Mouse (Mus musculus) C2C12 (cell line): Measurements from ENCODE around the gene Olfr54. TPM values are rescaled to one million over a fixed set of nuclear protein-coding genes. Genes with fewer than 3 reads are reported as not detected.
"Not testable (repeated sequence)": the region's sequence is repeated elsewhere in the genome, so short reads cannot be mapped to it uniquely, and the experiment has no call there.

Experiments used
- H3K27me3 ChIP-seq: one replicate; pipeline ENCODE4 v1.6.1; 2011; ENCODE audit not compliant: control insufficient read depth, insufficient read depth, insufficient read length
- H3K36me3 ChIP-seq: one replicate; pipeline ENCODE4 v1.6.1; 2011; ENCODE audit not compliant: control insufficient read depth, insufficient read depth
- H3K4me3 ChIP-seq: one replicate; pipeline ENCODE4 v1.5.1; 2011; ENCODE audit warnings: mild to moderate bottlenecking, control low read depth; ENCODE audit not compliant: poor library complexity, insufficient read depth, severe bottlenecking
- H3K79me2 ChIP-seq: one replicate; pipeline ENCODE4 v1.6.1; 2011; ENCODE audit not compliant: control insufficient read depth, insufficient read depth
- H3K79me3 ChIP-seq: one replicate; pipeline ENCODE4 v1.6.1; 2011; ENCODE audit warnings: low read depth, control low read depth
- H3ac ChIP-seq: one replicate; pipeline ENCODE3; 2011; ENCODE audit warnings: low read depth; ENCODE audit not compliant: control insufficient read depth, insufficient read length
- CEBPB ChIP-seq: IDR thresholded peaks from one replicate; pipeline ENCODE4 v1.6.1; 2011; ENCODE audit warnings: low read depth, mild to moderate bottlenecking, control low read depth, moderate library complexity
- CTCF ChIP-seq: IDR thresholded peaks from one replicate; pipeline ENCODE4 v1.5.1; 2011; ENCODE audit not compliant: control insufficient read depth, insufficient read depth, insufficient read length
- FOSL1 ChIP-seq: IDR thresholded peaks from one replicate; pipeline ENCODE4 v1.8.0; 2011; ENCODE audit warnings: mild to moderate bottlenecking, low read length; ENCODE audit not compliant: poor library complexity, insufficient read depth, severe bottlenecking
- MAX ChIP-seq: IDR thresholded peaks from one replicate; pipeline ENCODE4 v1.6.1; 2011; ENCODE audit warnings: mild to moderate bottlenecking, control low read depth
- MYOD1 ChIP-seq: IDR thresholded peaks from one replicate; pipeline ENCODE4 v1.6.1; 2011; ENCODE audit warnings: low read depth; ENCODE audit not compliant: control insufficient read depth, insufficient read length
- MYOG ChIP-seq: IDR thresholded peaks from one replicate; pipeline ENCODE4 v1.6.1; 2011; ENCODE audit not compliant: control insufficient read depth, insufficient read length; ENCODE audit errors: extremely low read depth
- USF1 ChIP-seq: IDR thresholded peaks from one replicate; pipeline ENCODE4 v1.6.1; 2011; ENCODE audit warnings: low read depth, mild to moderate bottlenecking, control low read depth, moderate library complexity
- polyA plus RNA-seq: library from polyadenylated mRNA; unstranded; fragments of >200 nt; fragmentation: generic; extraction: Trizol; gene quantifications from one replicate; pipeline ENCODE4 v1.2.1, GENCODE M21; 2012; ENCODE audit warnings: missing spikeins

The Olfr54 gene
- polyA plus RNA-seq, 1 experiment: not detected

DNA sequence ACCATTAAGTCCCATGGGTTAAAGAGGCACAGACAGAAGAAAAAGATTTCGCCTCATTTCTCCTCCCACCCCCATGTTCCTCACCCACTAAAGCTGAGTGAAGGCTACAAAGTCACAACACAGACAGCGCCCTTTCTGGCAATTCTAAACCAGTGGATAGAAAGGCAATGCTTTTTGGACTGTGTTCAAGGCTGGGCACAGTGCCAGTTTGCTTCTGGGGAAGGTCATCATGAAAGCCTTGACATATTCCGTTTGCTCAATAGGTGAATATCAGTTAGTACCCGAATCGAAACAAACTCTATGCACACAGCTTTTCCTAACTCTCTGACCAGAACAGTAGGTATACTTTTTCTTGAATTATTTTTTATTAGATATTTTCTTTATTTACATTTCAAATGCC is 2.2 kb upstream of the Olfr54 start:
- Histone ChIP-seq H3ac (no peak overlapping the region), H3K79me3 (no peaks in the 10 kb centered on the region), H3K36me3 (no peaks in the 10 kb centered on the region), H3K27me3 (no peaks in the 10 kb centered on the region), H3K79me2 (no peaks in the 10 kb centered on the region), H3K4me3 (no peak overlapping the region)
- no peak for TF ChIP-seq MAX
- no peak for TF ChIP-seq USF1
- TF ChIP-seq FOSL1: no peak
- TF ChIP-seq MYOG: no peak

DNA sequence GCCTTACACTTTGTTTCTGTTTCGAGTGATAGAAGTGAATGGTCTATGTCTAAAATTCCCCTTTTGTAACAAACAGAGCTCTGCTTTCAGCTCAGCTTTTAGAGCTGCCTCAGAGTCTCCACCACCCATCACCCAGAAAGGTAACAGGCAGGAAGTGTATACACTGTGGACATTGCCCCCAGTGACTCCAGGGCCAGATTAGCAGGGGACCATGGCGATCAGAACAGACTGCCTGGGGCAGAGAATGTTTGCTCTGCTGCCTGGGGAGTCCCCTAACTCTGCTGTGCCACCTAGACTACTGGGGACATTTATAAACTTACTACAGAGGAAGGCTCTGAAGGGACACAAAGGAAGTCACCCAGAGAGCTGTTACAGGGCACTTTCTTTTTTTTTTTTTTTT is 2.3 kb downstream of the Olfr54 start:
- no peaks in the 10 kb centered on the region for H3K79me3 ChIP-seq
- TF ChIP-seq CEBPB (no peak), CTCF (no peak), MAX (no peak), FOSL1 (no peak)

DNA sequence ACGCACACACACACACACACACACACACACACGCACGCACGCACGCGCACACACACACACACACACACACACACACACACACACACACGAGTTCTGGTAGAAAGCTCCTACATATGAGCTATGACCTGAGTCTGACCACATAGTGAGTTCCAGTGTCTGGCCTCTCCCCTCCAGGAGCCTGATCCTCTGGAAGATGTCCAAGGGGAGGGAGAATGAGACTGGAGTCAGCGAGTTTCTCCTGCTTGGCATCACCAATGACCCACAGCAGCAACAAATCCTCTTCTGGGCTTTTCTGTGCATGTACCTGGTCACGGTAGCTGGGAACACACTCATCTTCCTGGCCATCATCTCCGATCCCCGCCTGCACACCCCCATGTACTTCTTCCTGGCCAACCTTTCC is 12.8 kb downstream of the Olfr54 start:
- H3ac ChIP-seq, H3K36me3 ChIP-seq, H3K4me3 ChIP-seq, H3K79me2 ChIP-seq, H3K27me3 ChIP-seq, H3K79me3 ChIP-seq: not testable (repeated sequence)

More for the DNA sequence above, 2.3 kb downstream of the Olfr54 start:
- Histone ChIP-seq H3K4me3 (no peak overlapping the region), H3K27me3 (no peaks in the 10 kb centered on the region), H3K36me3 (no peaks in the 10 kb centered on the region), H3ac (no peak overlapping the region), H3K79me2 (no peaks in the 10 kb centered on the region)

DNA sequence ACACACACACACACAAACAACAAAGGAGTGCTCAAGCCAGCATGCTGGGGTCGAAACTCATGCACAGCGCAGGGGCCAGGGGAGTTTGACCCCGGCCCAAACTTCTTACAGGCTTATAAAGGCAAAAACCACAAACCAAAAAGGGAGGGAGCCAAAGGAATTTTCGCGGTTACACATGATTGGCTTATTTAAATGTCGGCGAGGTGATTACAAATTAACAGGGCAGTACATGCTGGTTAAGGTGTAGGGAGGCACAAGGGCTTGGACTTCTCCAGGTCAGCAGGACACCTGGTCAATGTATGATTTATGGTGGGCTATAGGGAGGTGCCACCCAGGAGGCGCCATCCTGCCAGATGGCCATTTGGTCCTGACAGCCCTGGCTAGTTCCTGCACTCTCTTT is 15.3 kb downstream of the Olfr54 start:
- not testable (repeated sequence) for H3ac ChIP-seq, H3K4me3 ChIP-seq, H3K79me2 ChIP-seq, H3K36me3 ChIP-seq, H3K79me3 ChIP-seq, H3K27me3 ChIP-seq

DNA sequence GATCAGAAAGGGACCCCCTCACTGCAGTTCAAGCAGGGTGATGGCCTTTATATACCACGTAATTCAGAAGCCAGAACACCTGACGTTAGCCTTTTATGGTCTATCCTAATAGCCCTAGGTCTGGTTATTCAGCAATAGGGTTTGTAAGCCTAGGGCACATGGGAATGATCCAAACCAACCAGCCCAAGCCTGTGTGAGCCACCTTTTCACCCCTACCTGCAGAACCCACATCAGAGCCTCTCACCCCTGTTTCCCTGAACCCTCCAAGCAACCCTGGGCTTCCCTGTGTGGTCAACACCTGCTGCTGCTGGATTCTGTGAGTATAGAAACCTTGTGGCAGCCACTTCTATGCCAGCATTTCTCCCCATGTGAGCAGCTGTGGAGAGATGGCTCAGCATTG is 16.2 kb downstream of the Olfr54 start:
- no peaks in the 10 kb centered on the region for H3K79me3 ChIP-seq
- H3K79me2 ChIP-seq: no peaks in the 10 kb centered on the region
- TF ChIP-seq FOSL1 (no peak), MYOG (no peak), CTCF (no peak), USF1 (no peak), CEBPB (no peak), MYOD1 (no peak), MAX (no peak)
- H3K27me3 ChIP-seq: peaks cover 4% of the 10 kb centered on the region
- H3K36me3 ChIP-seq: no peaks in the 10 kb centered on the region
- no peak overlapping the region for H3ac ChIP-seq
- H3K4me3 ChIP-seq: no peak overlapping the region

DNA sequence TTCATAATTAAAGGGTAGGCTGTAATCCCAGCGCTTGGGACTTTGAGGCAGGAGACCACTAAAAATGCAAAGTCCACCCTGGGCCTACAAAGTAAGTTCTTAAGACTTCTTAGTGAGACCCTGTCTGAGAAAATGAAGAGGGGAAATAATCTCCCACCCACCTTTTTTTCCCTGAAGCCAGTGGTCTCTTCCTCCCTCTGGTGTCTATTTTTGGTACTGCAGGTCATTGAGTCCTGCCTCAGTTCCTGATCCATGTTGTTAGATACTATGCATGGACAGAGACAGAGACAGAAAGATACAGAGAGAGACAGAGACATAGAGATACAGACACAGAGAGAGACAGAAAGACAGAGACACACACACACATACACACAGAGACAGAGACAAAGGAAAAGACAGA is 18.8 kb downstream of the Olfr54 start:
- no peak overlapping the region for H3K4me3 ChIP-seq
- no peaks in the 10 kb centered on the region for H3K79me3 ChIP-seq
- TF ChIP-seq MYOD1 (no peak), MAX (no peak), CTCF (no peak), CEBPB (no peak)
- no peak overlapping the region for H3ac ChIP-seq
- no peaks in the 10 kb centered on the region for H3K79me2 ChIP-seq
- no peaks in the 10 kb centered on the region for H3K36me3 ChIP-seq
- H3K27me3 ChIP-seq: peaks cover 4% of the 10 kb centered on the region

DNA sequence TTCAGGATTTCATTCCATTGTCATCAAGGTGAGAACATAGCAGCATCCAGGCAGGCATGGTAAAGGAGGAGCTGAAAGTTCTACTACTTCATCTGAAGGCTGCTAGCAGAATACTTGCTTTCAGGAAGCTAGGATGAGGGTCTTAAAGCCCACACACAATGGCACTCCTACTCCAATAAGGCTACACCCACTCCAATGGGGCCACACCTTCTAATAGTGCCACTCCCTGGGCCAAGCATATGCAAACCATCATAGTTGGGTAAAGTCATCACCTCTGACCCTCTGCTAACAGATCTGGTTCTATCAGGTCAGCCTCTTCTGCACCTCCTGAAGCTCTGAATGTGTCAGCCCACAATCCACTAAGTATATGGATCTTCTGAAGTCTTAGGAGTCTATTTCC is 20.1 kb downstream of the Olfr54 start:
- H3K79me3 ChIP-seq, H3ac ChIP-seq, H3K27me3 ChIP-seq, H3K36me3 ChIP-seq, H3K79me2 ChIP-seq, H3K4me3 ChIP-seq: not testable (repeated sequence)
